Mouse (Mus musculus): ENCODE data around the gene Sept6. TPM values are rescaled to one million over a fixed set of nuclear protein-coding genes. Genes with fewer than 3 reads are reported as not detected.

The Sept6 gene
- 37.5 and 40.5 TPM in 2 replicates for polyA plus RNA-seq (2016; fragmentation: Nextera tagmentation; extraction: Ambion mirVana)

- 81% methylated on average over 2 of the region's 2 CpGs for WGBS
- Histone ChIP-seq H3K27ac (replicated peaks) (no peak within 1 kb of the TSS), H3K4me1 (peaks cover 12% of the 10 kb centered on the region), H3K4me3 (no peak within 1 kb of the TSS), H3K9me3 (no peaks in the 10 kb centered on the region), H3K27me3 (replicated peaks; ENCODE audit: low read depth, poor library complexity, severe bottlenecking) (peaks cover 18% of the 10 kb centered on the region), H3K36me3 (replicated peaks) (no peaks in the 10 kb centered on the region)
- DNase-seq (ENCODE audit: low spot score), result no peak
These were observed at the start of gene Sept6 for GRCm38 (mm10) chrX:36991694-36992093. TSS of gene Sept6 (minus strand) at chrX:36991794.

- Histone ChIP-seq H3K4me3 (no peak overlapping the region), H3K27me3 (replicated peaks; ENCODE audit: low read depth, poor library complexity, severe bottlenecking) (no peaks in the 10 kb centered on the region), H3K4me1 (no peaks in the 10 kb centered on the region), H3K9me3 (no peaks in the 10 kb centered on the region), H3K27ac (replicated peaks) (no peak overlapping the region), H3K36me3 (replicated peaks) (no peaks in the 10 kb centered on the region)
- 68% methylated on average over 3 of the region's 3 CpGs for WGBS
- no peak for DNase-seq (ENCODE audit: low spot score)
These were observed 36.8 kb upstream of the Sept6 start for GRCm38 (mm10) chrX:37028378-37028777.

GRCm38 (mm10) chrX:37023652-37024309 lies 32.2 kb upstream of the Sept6 start:
- Histone ChIP-seq H3K27ac (replicated peaks) (no peak overlapping the region), H3K9me3 (no peaks in the 10 kb centered on the region), H3K27me3 (replicated peaks; ENCODE audit: low read depth, poor library complexity, severe bottlenecking) (no peaks in the 10 kb centered on the region), H3K4me3 (no peak overlapping the region), H3K36me3 (replicated peaks) (no peaks in the 10 kb centered on the region), H3K4me1 (no peaks in the 10 kb centered on the region)
- WGBS, result 80% methylated on average over 10 of the region's 10 CpGs
- no peak for DNase-seq (ENCODE audit: low spot score)

GRCm38 (mm10) chrX:37022690-37023089 lies 31.1 kb upstream of the Sept6 start:
- Histone ChIP-seq H3K36me3 (replicated peaks) (no peaks in the 10 kb centered on the region), H3K27me3 (replicated peaks; ENCODE audit: low read depth, poor library complexity, severe bottlenecking) (no peaks in the 10 kb centered on the region), H3K4me3 (no peak overlapping the region), H3K4me1 (no peaks in the 10 kb centered on the region), H3K9me3 (no peaks in the 10 kb centered on the region), H3K27ac (replicated peaks) (no peak overlapping the region)
- 18% methylated on average over 3 of the region's 3 CpGs for WGBS
- peak; percentile 60 for DNase-seq (ENCODE audit: low spot score)

GRCm38 (mm10) chrX:37019045-37019444 lies 27.5 kb upstream of the Sept6 start:
- H3K4me3 ChIP-seq, result no peak overlapping the region
- H3K27me3 ChIP-seq (replicated peaks; ENCODE audit: low read depth, poor library complexity, severe bottlenecking), result no peaks in the 10 kb centered on the region
- no peaks in the 10 kb centered on the region for H3K36me3 ChIP-seq (replicated peaks)
- no peak overlapping the region for H3K27ac ChIP-seq (replicated peaks)
- no peak for DNase-seq (ENCODE audit: low spot score)
- whole genome bisulfite sequencing, result 60% methylated on average over 3 of the region's 3 CpGs
- H3K4me1 ChIP-seq, result no peaks in the 10 kb centered on the region
- no peaks in the 10 kb centered on the region for H3K9me3 ChIP-seq

- 90% methylated on average over 9 of the region's 9 CpGs for WGBS
- no peaks in the 10 kb centered on the region for H3K4me1 ChIP-seq
- H3K36me3 ChIP-seq (replicated peaks), result no peaks in the 10 kb centered on the region
- no peak overlapping the region for H3K4me3 ChIP-seq
- no peak overlapping the region for H3K27ac ChIP-seq (replicated peaks)
- H3K27me3 ChIP-seq (replicated peaks; ENCODE audit: low read depth, poor library complexity, severe bottlenecking), result no peaks in the 10 kb centered on the region
- no peak for DNase-seq (ENCODE audit: low spot score)
- H3K9me3 ChIP-seq, result no peaks in the 10 kb centered on the region
These were observed 26.6 kb upstream of the Sept6 start for GRCm38 (mm10) chrX:37018150-37018654.

GRCm38 (mm10) chrX:37013870-37014269 lies 22.3 kb upstream of the Sept6 start:
- Histone ChIP-seq H3K4me3 (no peak overlapping the region), H3K36me3 (replicated peaks) (no peaks in the 10 kb centered on the region), H3K27ac (replicated peaks) (no peak overlapping the region), H3K9me3 (no peaks in the 10 kb centered on the region), H3K27me3 (replicated peaks; ENCODE audit: low read depth, poor library complexity, severe bottlenecking) (no peaks in the 10 kb centered on the region), H3K4me1 (no peaks in the 10 kb centered on the region)
- no peak for DNase-seq (ENCODE audit: low spot score)
- 75% methylated on average over 5 of the region's 5 CpGs for WGBS

- Histone ChIP-seq H3K27me3 (replicated peaks; ENCODE audit: low read depth, poor library complexity, severe bottlenecking) (peaks cover 18% of the 10 kb centered on the region), H3K4me3 (no peak overlapping the region), H3K36me3 (replicated peaks) (no peaks in the 10 kb centered on the region), H3K9me3 (no peaks in the 10 kb centered on the region), H3K27ac (replicated peaks) (no peak overlapping the region), H3K4me1 (peaks cover 12% of the 10 kb centered on the region)
- 85% methylated on average over 4 of the region's 4 CpGs for WGBS
- DNase-seq (ENCODE audit: low spot score), result no peak
These were observed 555 bp downstream of the Sept6 start for GRCm38 (mm10) chrX:36991039-36991438.

GRCm38 (mm10) chrX:36989752-36990404 lies 1.7 kb downstream of the Sept6 start:
- Histone ChIP-seq H3K4me1 (peaks cover 15% of the 10 kb centered on the region), H3K27me3 (replicated peaks; ENCODE audit: low read depth, poor library complexity, severe bottlenecking) (peaks cover 18% of the 10 kb centered on the region), H3K27ac (replicated peaks) (peak overlapping the region; percentile 86), H3K36me3 (replicated peaks) (no peaks in the 10 kb centered on the region), H3K9me3 (no peaks in the 10 kb centered on the region), H3K4me3 (peak overlapping the region; percentile 71)
- no peak for DNase-seq (ENCODE audit: low spot score)
- WGBS, result 20% methylated on average over 7 of the region's 11 CpGs

GRCm38 (mm10) chrX:36989234-36989751 lies 2.3 kb downstream of the Sept6 start:
- peaks cover 18% of the 10 kb centered on the region for H3K27me3 ChIP-seq (replicated peaks; ENCODE audit: low read depth, poor library complexity, severe bottlenecking)
- H3K4me1 ChIP-seq, result peaks cover 19% of the 10 kb centered on the region
- 23% methylated on average over 28 of the region's 29 CpGs for WGBS
- DNase-seq (ENCODE audit: low spot score), result peak; percentile 85
- H3K9me3 ChIP-seq, result no peaks in the 10 kb centered on the region
- peak overlapping the region; percentile 86 for H3K27ac ChIP-seq (replicated peaks)
- peak overlapping the region; percentile 71 for H3K4me3 ChIP-seq
- H3K36me3 ChIP-seq (replicated peaks), result no peaks in the 10 kb centered on the region

- peak overlapping the region; percentile 86 for H3K27ac ChIP-seq (replicated peaks)
- peaks cover 24% of the 10 kb centered on the region for H3K4me1 ChIP-seq
- no peaks in the 10 kb centered on the region for H3K36me3 ChIP-seq (replicated peaks)
- WGBS, result 9% methylated on average over 23 of the region's 23 CpGs
- peak overlapping the region; percentile 71 for H3K4me3 ChIP-seq
- peak; percentile 58 for DNase-seq (ENCODE audit: low spot score)
- H3K27me3 ChIP-seq (replicated peaks; ENCODE audit: low read depth, poor library complexity, severe bottlenecking), result peaks cover 18% of the 10 kb centered on the region
- no peaks in the 10 kb centered on the region for H3K9me3 ChIP-seq
These were observed 2.8 kb downstream of the Sept6 start for GRCm38 (mm10) chrX:36988754-36989153.

GRCm38 (mm10) chrX:36987851-36988250 lies 3.7 kb downstream of the Sept6 start:
- peaks cover 18% of the 10 kb centered on the region for H3K27me3 ChIP-seq (replicated peaks; ENCODE audit: low read depth, poor library complexity, severe bottlenecking)
- DNase-seq (ENCODE audit: low spot score), result no peak

GRCm38 (mm10) chrX:36985041-36985440 lies 6.6 kb downstream of the Sept6 start:
- Histone ChIP-seq H3K36me3 (replicated peaks) (no peaks in the 10 kb centered on the region), H3K4me3 (no peak overlapping the region), H3K9me3 (no peaks in the 10 kb centered on the region), H3K27ac (replicated peaks) (no peak overlapping the region), H3K27me3 (replicated peaks; ENCODE audit: low read depth, poor library complexity, severe bottlenecking) (peaks cover 3% of the 10 kb centered on the region; the same call in 1 of the 2 replicates), H3K4me1 (peaks cover 35% of the 10 kb centered on the region)
- no peak for DNase-seq (ENCODE audit: low spot score)
- 72% methylated on average over 3 of the region's 3 CpGs for WGBS

More at GRCm38 (mm10) chrX:36987851-36988250, 3.7 kb downstream of the Sept6 start:
- H3K27ac ChIP-seq (replicated peaks), result no peak overlapping the region
- H3K36me3 ChIP-seq (replicated peaks), result no peaks in the 10 kb centered on the region
- WGBS, result 70% methylated on average over 4 of the region's 4 CpGs
- H3K4me1 ChIP-seq, result peaks cover 33% of the 10 kb centered on the region
- peak overlapping the region; percentile 71 for H3K4me3 ChIP-seq
- no peaks in the 10 kb centered on the region for H3K9me3 ChIP-seq
